ENCODE assay signal across 23 mouse cellular contexts in genomic region chr2:29637528-29637927, GRCm38 (mm10). TPM values are rescaled to one million over a fixed set of nuclear protein-coding genes. Genes with fewer than 3 reads are reported as not detected.
DNase-seq lines count a peak whose midpoint lies in the region; ATAC-seq and TF ChIP-seq lines count a peak whose summit lies in the region.
"Had no signal": no experiment of that assay in that cellular context is flagged by ENCODE, and none has a peak within 500 bp of the region (broad histone marks: within the 10 kb centered on the region; RNA-seq: fewer than 3 reads in every experiment).

No protein-coding gene starts in this region.

- peaks cover 63% of the 10 kb centered on the region for H3K4me1 ChIP-seq in heart, embryonic 13.5 days
- H3K4me1 ChIP-seq in heart, embryonic 12.5 days (replicated peaks) = peaks cover 60% of the 10 kb centered on the region
- peaks cover 25% of the 10 kb centered on the region for H3K4me1 ChIP-seq in kidney, embryonic 14.5 days (ENCODE audit: control insufficient read depth, insufficient read depth, low read length)
- H3K4me1 ChIP-seq in kidney, adult 2 months (ENCODE audit: control insufficient read depth, insufficient read depth, low read length) = peaks cover 26% of the 10 kb centered on the region
- H3K4me1 ChIP-seq in brown adipose tissue, adult 24 weeks (ENCODE audit: control insufficient read depth, insufficient read depth, insufficient read length, low read length) = peaks cover 65% of the 10 kb centered on the region

- no peak for TF ChIP-seq CTCF in kidney, adult 2 months (conservative IDR thresholded peaks at IDR 0.05; ENCODE audit: insufficient read depth, insufficient read length, low read depth, low read length)

- no peak for TF ChIP-seq POLR2A in kidney, adult 2 months (IDR thresholded peaks at IDR 0.05; ENCODE audit: low read depth, low read length)

- H3K4me2 ChIP-seq in heart, embryonic 13.5 days = no peak overlapping the region
- no peak overlapping the region for H3K4me2 ChIP-seq in heart, embryonic 12.5 days
- no peak overlapping the region for H3K4me2 ChIP-seq in kidney, embryonic 14.5 days (replicated peaks; ENCODE audit: low read depth, low read length)
- H3K4me2 ChIP-seq: hindbrain, embryonic 12.5 days; limb, embryonic 13.5 days; liver, embryonic 13.5 days; neural tube, embryonic 15.5 days had no signal

- no peaks in the 10 kb centered on the region for H3K27me3 ChIP-seq in heart, embryonic 13.5 days (replicated peaks)
- H3K27me3 ChIP-seq in heart, embryonic 12.5 days (replicated peaks) = no peaks in the 10 kb centered on the region
- no peaks in the 10 kb centered on the region for H3K27me3 ChIP-seq in kidney, embryonic 14.5 days (ENCODE audit: control insufficient read depth, insufficient read depth, low read length)
- no peaks in the 10 kb centered on the region for H3K27me3 ChIP-seq in kidney, adult 2 months (replicated peaks; ENCODE audit: control insufficient read depth, insufficient read depth, low read length)
- H3K27me3 ChIP-seq: hindbrain, embryonic 12.5 days; limb, embryonic 13.5 days; liver, embryonic 13.5 days; neural tube, embryonic 15.5 days had no signal

- no peaks in the 10 kb centered on the region for H3K9me3 ChIP-seq in heart, embryonic 13.5 days
- H3K9me3 ChIP-seq in heart, embryonic 12.5 days (replicated peaks) = no peaks in the 10 kb centered on the region
- no peaks in the 10 kb centered on the region for H3K9me3 ChIP-seq in kidney, embryonic 14.5 days (ENCODE audit: control insufficient read depth, low read length)
- H3K9me3 ChIP-seq: forebrain, embryonic 10.5 days; hindbrain, embryonic 12.5 days; limb, embryonic 13.5 days; liver, embryonic 13.5 days; neural tube, embryonic 15.5 days had no signal

- ATAC-seq in heart, embryonic 13.5 days (ENCODE audit: extremely low read depth, insufficient number of reproducible peaks, low FRiP score, low TSS enrichment) = no peak
- no peak for ATAC-seq in heart, embryonic 12.5 days (ENCODE audit: insufficient number of reproducible peaks, low FRiP score)
- ATAC-seq in kidney, embryonic 14.5 days (ENCODE audit: low FRiP score, low TSS enrichment) = no peak
- ATAC-seq: forebrain, postnatal 0 days had no signal

- DNase-seq in kidney, adult 2 months = no peak
- peak; percentile 45 for DNase-seq in CD4-positive, CD25-positive, alpha-beta regulatory T cell, adult 2 months (ENCODE audit: low read depth, low spot score)
- no peak for DNase-seq in liver
- no peak for DNase-seq in cerebellum, adult 11-12 months
- DNase-seq: adrenal gland, postnatal 36 days; cerebellum, adult 11 months; cerebellum, postnatal 10 days; forebrain, postnatal 0 days; gastrocnemius, postnatal 36 days; layer of hippocampus, adult 9-11 months; liver, embryonic 13.5 days; lung, adult 2 months; right cerebral cortex, adult 18-20 months had no signal

- no peak overlapping the region for H3K9ac ChIP-seq in heart, embryonic 13.5 days
- no peak overlapping the region for H3K9ac ChIP-seq in heart, embryonic 12.5 days
- H3K9ac ChIP-seq in kidney, embryonic 14.5 days (ENCODE audit: low read depth, low read length) = no peak overlapping the region
- H3K9ac ChIP-seq: forebrain, postnatal 0 days; hindbrain, embryonic 12.5 days; limb, embryonic 13.5 days; liver, embryonic 13.5 days; neural tube, embryonic 15.5 days had no signal

- H3K27ac ChIP-seq in heart, embryonic 13.5 days (replicated peaks) = peak overlapping the region; percentile 6; the same call in 1 of the 2 replicates
- H3K27ac ChIP-seq in heart, embryonic 12.5 days (ENCODE audit: poor library complexity, severe bottlenecking) = no peak overlapping the region
- 0 out of 2 replicates have a peak overlapping the region, but pooled peaks have one; percentile 10 for H3K27ac ChIP-seq in kidney, embryonic 14.5 days (ENCODE audit: low read depth, low read length)
- H3K27ac ChIP-seq in kidney, adult 2 months (ENCODE audit: insufficient read depth, low read depth, low read length) = no peak overlapping the region
- H3K27ac ChIP-seq in brown adipose tissue, adult 24 weeks (replicated peaks; ENCODE audit: low read depth, low read length) = peak overlapping the region; percentile 66
- H3K27ac ChIP-seq: forebrain, embryonic 10.5 days; hindbrain, embryonic 12.5 days; kidney, postnatal 0 days; limb, embryonic 13.5 days; liver, embryonic 13.5 days; macrophage; neural tube, embryonic 15.5 days had no signal

- no peaks in the 10 kb centered on the region for H3K36me3 ChIP-seq in heart, embryonic 13.5 days
- H3K36me3 ChIP-seq in heart, embryonic 12.5 days = no peaks in the 10 kb centered on the region
- no peaks in the 10 kb centered on the region; the same call in 1 of the 2 replicates for H3K36me3 ChIP-seq in kidney, embryonic 14.5 days (ENCODE audit: control insufficient read depth, insufficient read depth, low read length)
- H3K36me3 ChIP-seq in kidney, adult 2 months (ENCODE audit: control insufficient read depth, insufficient read depth, low read length) = no peaks in the 10 kb centered on the region
- H3K36me3 ChIP-seq: hindbrain, embryonic 12.5 days; limb, embryonic 13.5 days; neural tube, embryonic 15.5 days had no signal

- no peak overlapping the region for H3K4me3 ChIP-seq in heart, embryonic 13.5 days
- no peak overlapping the region for H3K4me3 ChIP-seq in heart, embryonic 12.5 days
- H3K4me3 ChIP-seq in kidney, embryonic 14.5 days (ENCODE audit: low read length) = no peak overlapping the region
- H3K4me3 ChIP-seq in kidney, adult 2 months (ENCODE audit: insufficient read depth, low read depth, low read length) = no peak overlapping the region
- H3K4me3 ChIP-seq in brown adipose tissue, adult 24 weeks (ENCODE audit: insufficient read depth, low read depth, low read length) = no peak overlapping the region
- H3K4me3 ChIP-seq: forebrain, embryonic 10.5 days; hindbrain, embryonic 12.5 days; limb, embryonic 13.5 days; liver, embryonic 13.5 days; neural tube, embryonic 15.5 days had no signal

RNA-seq across cellular contexts. Expression of gene Rapgef1, which starts 18.0 kb away (rescaled TPM):
- polyA plus RNA-seq in heart, embryonic 13.5 days (2015; fragmentation: Nextera tagmentation; extraction: Ambion mirVana) = 8.4 and 9.7 TPM in 2 replicates
- polyA plus RNA-seq in heart, embryonic 12.5 days (2016; fragmentation: Nextera tagmentation; extraction: Ambion mirVana) = 13.2 and 14.5 TPM in 2 replicates
- polyA plus RNA-seq in kidney, embryonic 14.5 days (2014; fragmentation: Nextera tagmentation; extraction: Ambion mirVana) = 11.2 and 16.6 TPM in 2 replicates
- polyA plus RNA-seq in kidney, adult 2 months (2012; rRNA removed) = 38.9 and 41.7 TPM in 2 replicates
- 19.1 and 24.3 TPM in 2 replicates for polyA plus RNA-seq in brown adipose tissue, adult 24 weeks (2012; ENCODE audit: insufficient read depth, insufficient read length, missing spikeins)

Comparison
In these comparisons a context has a peak if more than half of its experiments do, and no peak if none do; other contexts are left out.
1. H3K27ac ChIP-seq: peak in heart, embryonic 13.5 days (single experiment), kidney, embryonic 14.5 days (single experiment) and brown adipose tissue, adult 24 weeks (single experiment); none in heart, embryonic 12.5 days (single experiment) and kidney, adult 2 months (single experiment).